Mouse (Mus musculus) olfactory bulb, adult 2 months (tissue): ENCODE data around the gene Hist1h2ad.

Experiments used
- CTCF ChIP-seq: fragments of 200-500 bp; IDR thresholded peaks from 2 replicates; pipeline ENCODE4 v1.5.1; 2012; ENCODE audit warnings: low read depth, mild to moderate bottlenecking, low read length, moderate library complexity; ENCODE audit not compliant: insufficient read depth
- POLR2A ChIP-seq: fragments of 200-500 bp; IDR thresholded peaks from 2 replicates; pipeline ENCODE4 v1.6.1; 2012; ENCODE audit warnings: mild to moderate bottlenecking, low read depth, low read length, moderate library complexity; ENCODE audit not compliant: insufficient read depth

DNA sequence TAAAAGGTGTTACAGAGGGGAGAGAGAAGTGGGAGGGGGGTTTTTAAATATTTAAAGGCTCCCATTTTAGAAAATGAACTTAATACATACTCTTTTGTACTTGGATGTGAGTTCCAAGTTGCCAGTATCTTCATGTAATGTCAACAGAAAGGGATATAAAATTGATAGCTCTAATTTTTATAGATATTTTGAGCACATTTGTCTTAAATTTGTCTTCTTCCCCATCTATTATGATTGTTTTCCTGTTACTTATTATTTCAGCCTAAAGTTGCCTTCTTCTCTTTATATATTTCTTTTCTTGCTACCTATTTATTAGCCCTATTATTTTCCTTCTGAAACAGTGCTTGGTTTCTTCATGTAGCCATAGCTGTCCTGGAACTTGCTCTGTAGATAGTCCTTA lies 21.2 kb upstream of the Hist1h2ad start, which contains the start of gene Hist1h1d:
- TF ChIP-seq CTCF (no peak), POLR2A (no peak)
